Mouse (Mus musculus) liver (tissue): ENCODE measurements at regions not wholly inside any gene's neighbourhood (a gene's known extent, or its start where the extent isn't known, plus 50 kb on each side); places are given as distances from the start of the nearest gene placed in this dataset.

ENCODE experiments used
- DNase-seq: peaks from one replicate; pipeline ENCODE4 v3.0.0-alpha.2; 2020; ENCODE audit warnings: mixed read lengths

DNA sequence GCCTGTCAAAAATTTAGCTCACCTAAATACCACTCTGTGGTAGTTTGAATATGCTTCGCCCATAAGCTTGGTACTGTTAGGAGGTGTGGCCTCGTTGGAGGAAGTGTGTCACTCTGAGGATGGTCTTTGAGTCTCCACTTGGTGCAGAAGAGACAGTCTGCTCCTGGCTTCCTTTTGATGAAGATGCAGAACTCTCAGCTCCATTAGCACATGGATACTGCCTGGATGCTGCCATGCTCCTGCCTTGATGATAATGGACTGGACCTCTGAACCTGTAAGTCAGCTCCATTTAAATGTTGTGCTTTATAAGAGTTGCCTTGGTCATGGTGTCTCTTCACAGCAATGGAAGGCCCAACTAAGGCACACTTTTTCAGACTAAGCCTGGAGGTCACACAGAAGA, 56.9 kb upstream of the Pik3r1 start:
- DNase-seq: no peak

DNA sequence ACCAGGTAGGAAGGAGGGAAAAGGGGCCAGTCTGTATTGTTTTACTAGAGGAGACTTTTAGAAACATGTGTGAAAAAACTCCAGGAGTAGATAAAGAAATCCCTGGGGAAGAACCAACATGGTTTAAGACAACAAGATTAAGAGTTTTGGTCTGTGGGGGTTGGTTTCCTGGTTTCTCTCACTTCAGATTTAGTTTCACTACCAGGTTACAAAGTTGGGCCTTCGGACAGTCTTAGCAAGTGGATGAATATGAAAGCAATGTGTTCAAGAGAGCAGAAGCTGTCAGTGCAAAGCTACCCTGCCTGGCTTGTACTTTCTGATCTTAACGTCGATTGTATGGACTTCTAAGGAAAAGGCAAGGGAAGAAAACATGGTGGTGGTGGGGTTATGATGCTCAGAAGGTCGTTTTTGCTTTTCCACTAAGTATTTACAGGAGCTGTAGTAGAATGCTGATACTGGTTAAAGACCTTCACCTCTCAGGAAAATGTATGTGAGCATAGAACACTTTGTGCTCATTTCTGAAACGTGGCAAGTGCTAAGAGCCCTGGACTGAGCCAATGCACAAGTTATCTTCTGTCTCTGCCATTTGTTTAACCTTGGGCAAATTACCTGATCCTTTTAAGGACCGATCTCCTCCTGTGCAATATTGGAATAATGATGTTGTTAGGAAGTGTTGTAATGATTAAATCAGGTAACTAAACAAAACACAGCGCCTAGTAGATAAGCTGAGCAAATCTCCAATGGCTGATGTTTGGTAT, 64.0 kb upstream of the Pik3r1 start:
- DNase-seq: no peak

DNA sequence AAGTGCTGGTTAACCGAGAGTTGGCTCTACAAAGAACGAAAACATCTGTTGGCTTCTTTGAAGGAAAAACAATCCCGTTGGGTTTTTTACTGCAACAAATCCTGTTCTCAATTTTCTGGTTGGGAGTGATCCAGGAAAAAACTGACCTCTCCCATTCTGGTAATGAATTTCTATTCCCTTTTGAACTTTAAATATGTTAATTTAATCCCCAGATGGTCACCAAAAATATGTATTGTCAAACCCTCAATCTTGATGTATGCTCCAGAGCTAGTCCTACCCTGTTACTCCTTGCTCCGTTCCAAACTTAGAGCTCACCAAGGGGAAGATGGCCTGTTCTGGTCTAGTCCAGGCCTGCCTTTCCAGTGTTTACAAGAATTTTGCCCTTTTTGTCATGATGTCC, 66.5 kb upstream of the Pik3r1 start:
- DNase-seq: no peak

DNA sequence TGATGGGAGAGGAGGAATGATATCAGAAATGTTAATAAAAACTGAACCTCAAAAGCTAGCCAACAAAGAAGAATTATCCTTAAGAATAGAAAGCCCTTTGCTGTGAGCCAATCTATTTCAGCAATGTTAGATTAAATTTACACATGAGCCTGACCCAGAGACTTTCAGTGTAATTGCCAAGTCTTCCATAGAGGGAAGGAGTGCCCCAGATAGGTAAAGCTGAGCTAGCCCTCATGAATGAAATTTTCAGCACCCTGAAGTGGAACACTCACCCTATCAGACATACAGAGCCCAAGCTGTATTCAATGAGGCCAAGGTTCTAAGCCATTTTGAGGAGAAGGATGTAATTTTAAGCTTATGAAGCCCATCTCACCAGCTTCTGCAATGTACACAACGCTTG, 69.0 kb upstream of the Pik3r1 start:
- DNase-seq: no peak

DNA sequence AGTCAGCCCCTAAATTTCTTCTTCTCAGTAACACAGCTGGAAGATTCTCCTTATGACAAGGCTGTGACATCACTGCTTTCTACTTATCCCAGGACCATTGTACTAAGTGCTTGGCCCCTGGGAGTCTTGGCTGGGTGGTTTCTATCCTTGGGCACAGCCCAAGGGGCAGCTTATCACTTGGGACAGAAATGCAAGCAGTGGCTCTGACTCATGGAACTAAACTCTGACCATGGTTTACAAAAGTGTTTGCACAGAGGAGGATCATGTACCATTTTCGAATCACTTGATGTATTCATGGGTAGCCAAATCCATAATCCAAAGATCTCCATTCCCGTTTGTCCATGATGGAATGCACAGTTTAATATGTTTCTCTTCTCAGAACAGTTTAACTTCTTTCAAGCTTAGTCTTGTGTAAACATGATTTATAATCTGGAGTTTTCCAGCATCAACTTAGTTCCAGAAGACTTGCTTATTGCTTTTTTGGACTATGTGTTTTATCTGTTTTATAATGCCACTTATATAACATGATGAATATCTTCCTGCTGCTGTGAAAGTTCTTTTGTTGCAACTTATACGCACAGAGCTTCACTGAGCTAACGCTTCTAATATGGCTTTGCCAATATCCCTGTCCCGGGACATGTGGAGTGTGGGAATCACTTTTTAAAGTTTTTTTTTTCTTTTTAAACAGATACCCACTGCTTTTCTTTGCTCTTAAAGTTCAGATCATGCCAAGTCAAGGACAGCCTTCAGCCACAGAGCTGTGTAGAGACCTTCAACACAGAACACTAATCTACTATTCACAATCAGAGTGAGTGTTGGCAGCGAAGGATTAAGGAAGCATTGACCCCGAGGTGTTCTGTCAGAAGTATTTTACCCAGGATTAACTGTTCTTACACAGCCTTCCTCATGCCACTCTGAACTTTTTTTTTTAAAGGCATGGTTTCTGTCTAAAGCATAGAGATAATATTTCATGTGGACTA, 76.7 kb upstream of the Pik3r1 start:
- no peak for DNase-seq

DNA sequence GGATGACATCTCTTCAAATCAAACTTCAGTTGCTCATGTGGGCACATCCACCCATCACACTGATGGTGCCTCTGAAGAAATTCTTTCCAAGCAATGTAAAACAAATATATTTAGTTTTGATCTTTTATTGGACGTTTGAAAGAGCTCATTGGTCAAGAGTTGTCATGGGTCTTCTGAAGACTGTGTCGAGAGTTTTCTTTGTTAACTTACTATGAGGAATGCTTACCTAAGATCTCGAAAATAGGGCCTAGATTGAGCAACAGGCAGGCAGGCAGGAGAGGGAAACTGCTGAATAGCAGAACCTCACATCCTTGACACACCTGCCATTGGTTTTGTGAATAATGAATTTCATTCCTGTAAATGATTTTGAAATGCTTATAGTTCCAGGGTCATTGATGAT, 78.0 kb upstream of the Pik3r1 start:
- no peak for DNase-seq

DNA sequence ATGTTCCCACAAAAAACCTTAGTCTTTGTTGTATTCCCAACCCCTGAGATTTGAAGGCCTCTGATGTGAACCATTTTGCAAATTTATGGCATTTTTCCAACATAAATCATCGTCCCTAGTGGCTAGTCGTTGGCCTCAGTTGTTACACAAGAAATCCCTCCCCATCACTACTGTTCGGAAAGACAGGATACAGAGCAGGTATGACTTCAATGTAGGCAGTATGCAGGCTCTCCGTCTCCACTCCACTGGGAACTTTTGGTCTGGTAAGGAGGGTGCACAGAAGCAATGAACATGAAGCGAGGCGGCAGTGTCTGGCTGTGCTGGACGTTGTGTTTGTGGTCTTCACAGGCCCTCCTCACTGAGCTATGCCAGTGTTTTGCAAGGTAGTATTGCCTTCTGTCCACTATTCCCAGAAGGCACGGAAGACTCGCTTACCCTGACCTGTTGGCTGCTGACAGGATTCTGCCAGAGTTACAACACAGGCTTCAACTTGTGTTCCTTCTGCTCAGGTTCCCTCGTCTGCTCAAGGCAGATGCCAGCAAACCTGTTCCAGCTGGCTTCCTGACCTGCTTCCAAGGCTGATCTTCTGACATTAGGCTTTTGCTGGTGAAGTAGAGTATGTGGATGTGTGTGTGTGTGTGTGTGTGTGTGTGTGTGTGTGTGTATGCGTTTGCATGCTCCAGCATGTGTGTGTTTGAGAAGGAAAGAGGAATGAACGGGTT, 80.0 kb upstream of the Pik3r1 start:
- no peak for DNase-seq

DNA sequence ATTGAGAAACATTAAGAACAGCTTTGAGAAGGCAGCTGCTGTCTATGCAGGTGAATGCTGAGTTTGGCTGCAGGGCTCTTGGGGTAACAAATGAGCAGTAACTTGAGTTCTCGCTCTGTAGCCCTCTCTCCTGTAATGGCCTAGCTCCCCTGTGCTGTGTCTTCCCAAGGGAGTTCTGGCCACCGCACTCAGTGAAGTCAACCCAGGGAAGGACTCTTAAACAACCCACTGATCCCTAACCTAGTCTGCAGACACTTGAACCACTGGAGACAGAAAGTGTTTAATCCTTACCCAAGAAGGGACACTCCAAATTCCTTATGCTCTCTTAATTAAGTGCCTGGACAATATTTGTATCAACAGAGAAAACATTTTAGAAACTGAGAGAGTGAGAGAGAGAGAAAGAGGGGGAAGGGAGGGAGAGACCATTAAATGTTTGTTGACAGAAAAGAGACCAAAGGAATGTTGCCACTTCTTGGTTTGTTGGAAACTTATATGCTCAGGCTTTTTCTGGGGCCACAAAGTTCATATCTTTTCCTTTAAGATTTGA, 80.7 kb upstream of the Pik3r1 start:
- DNase-seq: no peak

DNA sequence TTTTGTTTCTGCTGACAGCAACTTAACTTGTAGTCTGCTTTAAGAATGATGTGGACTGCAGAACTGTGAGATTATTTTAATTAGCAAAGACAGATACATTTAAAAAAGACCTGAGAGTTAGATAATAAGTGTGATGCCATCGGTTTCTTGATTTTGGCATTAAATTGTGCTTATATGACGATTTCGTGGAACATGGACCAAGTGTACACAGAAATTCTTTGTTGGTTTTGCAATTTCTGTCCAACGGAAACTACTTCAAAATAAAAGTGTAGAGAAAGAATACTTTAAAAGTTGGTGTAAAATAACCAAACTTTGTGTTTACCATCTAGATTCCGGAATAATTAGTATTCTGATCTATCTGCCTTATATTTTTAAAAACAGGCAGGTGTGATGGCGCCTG, 81.4 kb upstream of the Pik3r1 start:
- no peak for DNase-seq

DNA sequence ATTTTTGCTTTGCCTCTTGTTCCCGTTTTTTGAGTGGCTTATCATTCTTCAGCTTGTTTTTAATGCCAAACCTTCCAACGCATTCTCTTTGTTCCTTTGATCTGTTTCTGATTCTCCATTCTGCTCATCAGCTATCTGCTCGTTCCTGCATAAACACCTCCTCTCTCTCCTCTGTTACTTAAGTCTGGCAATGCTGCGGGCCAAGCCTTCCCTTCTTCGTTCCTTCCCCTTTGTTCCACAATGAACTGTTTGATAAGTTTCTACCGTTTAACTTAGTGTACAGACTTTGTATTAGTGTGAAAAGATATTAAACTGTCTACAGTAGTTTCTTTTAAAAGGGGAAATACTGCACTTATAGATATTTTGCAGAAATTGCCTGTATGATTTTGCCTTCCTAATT, 83.3 kb upstream of the Pik3r1 start:
- no peak for DNase-seq

DNA sequence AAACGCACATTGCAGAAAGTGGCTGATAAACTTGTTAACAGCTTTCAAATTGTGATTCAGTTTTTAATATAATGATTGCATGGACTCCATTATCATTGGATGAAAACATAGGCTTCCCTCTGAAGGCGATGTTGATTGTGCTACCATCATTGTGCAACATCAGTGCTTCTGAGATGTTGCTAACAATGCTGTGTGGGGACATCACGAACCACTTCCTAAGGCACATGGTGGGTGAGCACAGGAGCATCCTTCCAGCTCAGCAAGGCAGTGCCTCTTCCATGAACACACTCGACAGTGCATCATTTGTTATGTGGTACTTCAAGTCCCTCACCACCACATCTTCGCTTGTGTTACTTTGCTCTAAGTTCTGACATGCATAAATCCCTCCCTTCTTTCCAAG, 84.9 kb upstream of the Pik3r1 start:
- no peak for DNase-seq

DNA sequence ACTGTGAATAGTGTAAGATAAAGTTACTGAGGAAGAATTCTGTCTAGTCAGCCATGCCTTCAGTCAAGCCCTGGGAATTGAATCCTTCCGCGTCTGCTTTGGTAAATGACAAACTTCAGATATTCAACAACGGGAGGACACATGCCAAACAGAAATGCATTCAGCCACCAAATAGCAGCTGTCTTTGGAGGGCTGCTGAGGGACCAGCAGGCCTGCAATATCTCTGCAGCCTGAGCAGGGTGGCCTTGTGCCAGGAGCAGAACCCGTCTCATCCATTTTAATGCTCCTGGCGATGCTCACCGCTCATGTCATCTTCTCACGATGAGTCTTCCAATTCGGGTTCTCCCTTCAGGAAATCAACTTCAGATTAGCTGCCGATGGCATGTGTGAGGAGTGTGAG, 87.1 kb upstream of the Pik3r1 start:
- DNase-seq: no peak

DNA sequence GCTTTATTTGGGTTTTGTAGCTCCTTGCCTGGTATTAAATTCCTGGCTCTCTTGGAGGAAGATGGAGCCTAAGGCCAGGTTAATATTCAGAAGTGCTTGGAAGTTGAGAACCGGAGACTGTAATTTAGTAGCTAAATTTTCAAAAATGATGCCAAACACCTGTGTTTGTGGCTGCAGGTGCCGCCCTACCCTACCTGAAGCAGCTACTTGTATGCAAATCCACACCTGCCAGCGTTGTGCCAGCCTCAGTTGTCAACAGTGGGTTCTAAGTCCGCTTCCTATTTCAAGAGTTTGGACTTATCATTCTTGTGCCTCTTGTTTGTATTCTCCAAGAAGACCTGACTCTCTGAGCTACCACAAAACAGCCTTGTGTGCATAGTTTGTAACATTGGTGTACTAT, 92.7 kb upstream of the Pik3r1 start:
- no peak for DNase-seq

DNA sequence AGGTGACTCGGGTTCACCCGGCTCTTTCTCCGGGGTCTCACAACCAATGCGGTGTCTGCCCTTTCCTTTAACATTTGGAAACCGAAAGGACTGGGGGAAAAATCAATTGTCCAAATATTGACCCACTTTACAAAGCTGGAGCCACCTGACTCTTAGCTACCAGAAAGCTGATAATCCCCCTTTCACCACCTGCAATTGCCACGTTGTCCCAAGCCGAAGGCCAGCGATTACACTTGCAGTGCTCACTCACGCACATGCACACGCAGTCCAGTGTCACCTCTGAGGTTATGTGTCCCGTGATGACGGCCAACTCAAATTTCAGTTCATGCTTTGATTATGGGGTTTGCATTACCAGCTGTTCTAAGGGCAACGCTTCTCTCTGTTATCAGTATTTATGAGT, 94.0 kb upstream of the Pik3r1 start:
- peak; percentile 26 for DNase-seq

DNA sequence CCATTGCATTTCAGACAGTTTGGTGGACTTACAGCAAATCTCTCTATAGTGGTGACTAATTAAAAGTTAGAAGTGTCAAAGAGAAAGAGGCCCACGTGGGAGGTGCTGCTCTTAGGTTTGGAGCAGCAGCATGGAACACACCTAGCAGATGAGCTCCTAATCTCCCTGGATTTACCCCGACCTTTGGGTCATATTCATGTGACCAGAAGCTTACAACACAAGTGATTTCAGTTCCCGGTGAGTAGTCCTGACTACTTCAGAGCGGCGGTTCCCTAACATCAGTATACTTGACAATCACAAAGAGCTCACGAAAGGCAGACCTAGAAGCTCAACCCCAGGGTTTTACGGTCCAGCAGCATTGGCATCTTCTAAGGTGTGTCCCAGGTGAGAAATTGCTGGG, 95.0 kb upstream of the Pik3r1 start:
- no peak for DNase-seq

DNA sequence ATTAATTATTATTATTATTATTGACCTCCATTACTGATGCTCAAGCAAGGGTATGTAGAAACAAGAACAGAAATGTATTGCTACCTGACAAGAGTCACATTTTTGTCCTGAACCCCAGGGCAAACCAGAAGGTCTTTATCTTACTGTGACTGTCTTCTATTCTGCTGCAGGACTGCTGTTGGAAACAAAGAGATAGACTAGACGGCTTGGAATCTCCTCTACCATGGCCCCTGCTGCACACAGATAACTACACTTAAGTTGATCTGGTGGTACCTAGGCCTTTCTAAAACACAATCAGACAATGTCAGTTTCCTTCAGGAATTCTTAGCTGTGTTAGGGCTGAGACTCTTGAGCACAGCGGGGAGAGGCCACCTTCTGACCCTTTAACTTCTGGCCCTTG, 95.6 kb upstream of the Pik3r1 start:
- DNase-seq: peak; percentile 36

DNA sequence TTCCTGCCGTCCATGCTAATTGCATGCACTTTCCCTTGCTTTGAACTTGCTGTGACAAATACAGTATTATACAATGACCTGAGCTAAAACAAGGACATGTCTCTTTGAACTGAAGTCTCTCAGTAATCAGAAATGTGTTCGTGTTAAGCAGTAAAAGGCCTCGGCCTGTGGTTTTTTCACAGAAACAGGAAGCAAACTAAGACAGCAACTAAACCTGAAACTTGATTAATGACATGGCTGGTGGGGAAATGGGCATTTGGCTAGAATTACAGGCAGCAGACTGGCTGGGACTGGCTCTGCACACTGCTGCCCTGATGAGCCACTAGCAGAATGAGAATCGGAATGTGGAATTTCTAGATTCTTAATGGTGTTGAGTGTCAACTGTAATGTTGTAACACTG, 98.8 kb upstream of the Pik3r1 start:
- no peak for DNase-seq

DNA sequence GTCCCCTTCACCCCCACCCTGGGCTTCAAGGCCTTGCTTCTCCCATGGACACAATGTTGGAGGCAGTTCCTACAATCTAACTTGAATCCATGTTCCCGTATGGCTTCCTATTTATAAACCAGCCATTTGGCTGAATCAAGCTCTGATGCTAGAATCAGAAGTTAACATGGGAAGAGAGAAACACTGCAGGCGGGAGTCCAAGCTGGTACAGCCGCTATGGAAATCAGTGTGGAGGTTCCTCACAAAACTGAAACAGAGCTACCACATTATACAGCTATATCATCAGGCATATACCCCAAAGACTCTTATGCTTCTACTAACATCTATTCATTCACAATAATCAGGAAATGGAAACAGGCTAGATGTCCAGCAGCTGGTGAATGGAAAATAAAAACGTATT, 106.7 kb upstream of the Pik3r1 start:
- DNase-seq: no peak

DNA sequence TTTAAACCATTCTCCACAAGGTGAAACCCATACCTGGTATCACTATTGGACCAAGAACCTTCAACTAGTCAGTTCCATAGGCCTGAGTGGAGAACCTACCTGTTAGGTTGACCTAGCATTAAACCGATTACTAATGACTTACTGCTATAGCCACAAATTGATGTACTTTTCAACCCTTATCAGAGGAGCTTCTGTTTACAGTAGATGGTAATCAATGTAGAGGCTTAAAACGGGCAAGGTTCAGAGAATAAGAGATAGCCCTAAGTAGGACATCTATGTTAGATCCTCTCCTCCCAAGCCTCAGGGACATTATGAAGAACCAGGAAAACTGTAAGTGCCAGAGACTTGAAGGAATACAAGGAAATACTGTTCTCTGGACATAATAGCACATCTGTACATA, 108.1 kb upstream of the Pik3r1 start:
- DNase-seq: no peak

DNA sequence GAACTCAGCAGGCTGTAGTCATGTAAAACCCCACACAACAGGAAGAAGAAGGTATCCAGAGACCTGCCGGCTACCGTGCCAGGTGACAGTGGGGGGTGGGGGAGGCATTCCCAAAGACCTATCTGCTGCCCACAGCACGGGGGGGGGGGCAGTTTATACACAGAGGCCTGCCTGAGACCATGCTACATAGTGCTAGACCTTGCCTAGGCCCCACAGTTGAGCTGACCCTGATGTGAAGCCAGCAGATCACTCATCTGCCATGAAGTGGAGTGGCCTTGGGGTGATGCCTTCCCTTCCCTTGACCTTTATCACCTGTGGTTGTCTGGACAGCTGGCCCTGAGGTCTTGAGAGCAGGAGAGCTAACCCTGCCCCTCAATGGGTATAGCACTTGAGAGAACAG, 108.6 kb upstream of the Pik3r1 start:
- no peak for DNase-seq

DNA sequence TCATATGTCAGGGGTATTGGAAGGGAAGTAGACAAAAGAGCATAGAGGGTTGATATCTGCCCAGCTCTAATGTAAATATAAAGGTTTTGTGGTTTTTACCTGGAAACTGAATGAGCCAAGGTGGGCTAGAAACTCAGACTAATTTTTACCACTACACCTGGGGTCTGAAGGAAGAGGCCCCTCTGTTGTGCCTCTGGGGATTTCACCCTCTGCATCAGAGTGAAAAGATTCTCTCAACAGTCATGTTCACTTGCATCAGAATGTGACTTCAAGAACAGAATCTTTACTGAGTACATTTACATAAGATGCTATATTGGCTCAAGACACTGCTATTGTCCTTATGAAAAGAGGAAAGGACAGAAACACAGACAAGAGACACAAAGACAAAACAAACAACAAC, 110.2 kb upstream of the Pik3r1 start:
- DNase-seq: no peak

DNA sequence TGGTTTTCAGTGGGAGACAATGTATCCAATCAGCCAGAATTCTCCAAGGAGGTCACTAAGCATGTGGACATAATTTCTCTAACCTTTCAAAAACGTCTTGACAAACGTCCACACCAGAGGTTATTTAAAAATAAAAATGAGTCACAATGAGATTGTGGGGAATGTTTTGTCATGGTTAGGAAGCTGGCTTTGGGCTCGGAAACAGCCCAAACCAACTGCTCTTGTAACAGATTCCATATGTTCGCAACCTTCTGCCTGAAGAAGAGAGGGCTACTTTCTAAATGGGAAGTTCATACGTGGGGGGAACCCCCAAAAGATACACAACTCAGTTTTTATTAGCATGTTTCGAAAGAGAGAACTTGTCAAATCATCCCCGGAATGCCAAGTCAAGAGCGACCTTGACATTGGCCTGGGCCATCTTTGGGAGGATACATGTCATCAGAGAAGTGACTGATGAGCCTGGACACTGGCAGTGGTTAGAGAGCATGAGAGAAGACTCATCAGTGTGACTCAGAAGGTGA, 111.6 kb upstream of the Pik3r1 start:
- DNase-seq: no peak

DNA sequence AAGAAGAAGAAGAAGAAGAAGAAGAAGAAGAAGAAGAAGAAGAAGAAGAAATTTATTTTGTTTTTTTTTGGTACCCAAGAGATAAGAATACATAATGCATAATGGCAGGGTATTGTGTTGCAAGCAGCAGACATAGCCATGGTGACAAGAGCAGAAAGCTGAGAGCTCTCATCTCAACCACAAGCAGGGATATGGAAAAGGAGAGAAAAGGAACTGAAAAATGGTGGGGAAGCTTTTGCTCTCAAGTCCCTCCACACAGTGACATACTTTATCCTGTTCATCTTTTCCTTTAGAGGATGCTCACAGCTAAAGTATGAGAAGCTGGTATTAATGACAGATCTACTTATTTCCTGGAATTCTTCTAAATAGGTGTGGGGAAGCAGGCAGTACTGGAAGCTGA, 115.2 kb upstream of the Pik3r1 start:
- DNase-seq: no peak
